Mouse (Mus musculus) heart, adult 2 months (tissue): ENCODE measurements at regions not wholly inside any gene's neighbourhood (a gene's known extent, or its start where the extent isn't known, plus 50 kb on each side); places are given as distances from the start of the nearest gene placed in this dataset.
A peak's percentile ranks its signal among the peaks of the same experiment; 100 is the strongest.

Experiments
- DNase-seq, 2 experiments: peaks; one replicate each; pipeline ENCODE4 v3.0.0; 2021
- H3K27ac ChIP-seq: fragments of 200-600 bp; 2 replicates; pipeline ENCODE4 v1.8.1; 2022
- H3K27me3 ChIP-seq: fragments of 200-500 bp; 2 replicates; pipeline ENCODE4 v1.6.1; 2012; ENCODE audit warnings: mild to moderate bottlenecking, low read length, inconsistent platforms, mixed read lengths; ENCODE audit not compliant: control insufficient read depth, insufficient read depth
- H3K36me3 ChIP-seq: fragments of 200-500 bp; 2 replicates; pipeline ENCODE4 v1.6.1; 2012; ENCODE audit warnings: low read length, inconsistent platforms; ENCODE audit not compliant: control insufficient read depth, insufficient read depth
- H3K4me1 ChIP-seq: fragments of 200-500 bp; 2 replicates; pipeline ENCODE4 v1.6.1; 2011; ENCODE audit warnings: low read length; ENCODE audit not compliant: control insufficient read depth, insufficient read depth
- H3K4me3 ChIP-seq: fragments of 200-600 bp; 2 replicates; pipeline ENCODE4 v1.8.1; 2022
- H3K79me2 ChIP-seq: fragments of 200-500 bp; replicated peaks from 2 replicates; pipeline ENCODE4 v1.6.1; 2012; ENCODE audit warnings: mild to moderate bottlenecking, inconsistent platforms, low read length, moderate library complexity, mixed read lengths; ENCODE audit not compliant: control insufficient read depth, insufficient read depth
- H3K9ac ChIP-seq: fragments of 200-500 bp; 2 replicates; pipeline ENCODE4 v1.6.1; 2012; ENCODE audit warnings: low read depth, mild to moderate bottlenecking, control low read depth, inconsistent platforms, low read length, mixed read lengths
- CTCF ChIP-seq: fragments of 200-600 bp; IDR thresholded peaks from 2 replicates; pipeline ENCODE4 v1.8.1; 2022; ENCODE audit warnings: antibody characterized with exemption, mild to moderate bottlenecking, moderate library complexity
- EP300 ChIP-seq: fragments of 200-500 bp; IDR thresholded peaks from 2 replicates; pipeline ENCODE4 v1.6.1; 2011; ENCODE audit warnings: low read depth, low read length, control low read depth; ENCODE audit not compliant: insufficient read depth
- POLR2A ChIP-seq: fragments of 200-500 bp; IDR thresholded peaks from 2 replicates; pipeline ENCODE4 v1.6.1; 2011; ENCODE audit warnings: mild to moderate bottlenecking, low read depth, low read length, control low read depth; ENCODE audit not compliant: insufficient read depth
- WGBS: fragments of 180-500 bp; shearing (Covaris S2); methylation state at CpG from one replicate; pipeline ENCODE4 v1.1.7; 2018; 5-methylcytosine and 5-hydroxymethylcytosine counted together
- intact Hi-C: fragments of 180-260 bp; cut with DNase I; formaldehyde crosslinking; loops from one replicate; pipeline ENCODE4 v1.15.1; 2025

- H3K4me1 ChIP-seq: no peaks in the 10 kb centered on the region
- intact Hi-C loops: no loop called here
- no peak overlapping the region for H3K4me3 ChIP-seq
- no peak overlapping the region for H3K9ac ChIP-seq
- H3K79me2 ChIP-seq: no peaks in the 10 kb centered on the region
- no peaks in the 10 kb centered on the region for H3K36me3 ChIP-seq
- WGBS: 54% methylated on average over 5 of the region's 5 CpGs
- no peaks in the 10 kb centered on the region for H3K27me3 ChIP-seq
- TF ChIP-seq CTCF: no peak
- no peak for TF ChIP-seq EP300
- TF ChIP-seq POLR2A: no peak
- no peak for DNase-seq
- H3K27ac ChIP-seq: no peak overlapping the region
Measured at GRCm38 (mm10) chr5:50570701-50571100, 511.9 kb upstream of the Adgra3 start.

GRCm38 (mm10) chr5:50551125-50551524 is 492.3 kb upstream of the Adgra3 start:
- TF ChIP-seq EP300: no peak
- TF ChIP-seq CTCF: peak; percentile 34
- Histone ChIP-seq H3K79me2 (no peaks in the 10 kb centered on the region), H3K4me3 (no peak overlapping the region), H3K9ac (no peak overlapping the region), H3K4me1 (no peaks in the 10 kb centered on the region), H3K27me3 (no peaks in the 10 kb centered on the region), H3K36me3 (no peaks in the 10 kb centered on the region), H3K27ac (no peak overlapping the region)
- no peak for DNase-seq
- intact Hi-C loops: no loop called here

GRCm38 (mm10) chr5:50512539-50512938 is 453.7 kb upstream of the Adgra3 start:
- TF ChIP-seq CTCF: no peak
- TF ChIP-seq POLR2A: no peak
- Histone ChIP-seq H3K79me2 (no peaks in the 10 kb centered on the region), H3K4me3 (no peak overlapping the region), H3K27me3 (no peaks in the 10 kb centered on the region), H3K36me3 (no peaks in the 10 kb centered on the region), H3K9ac (no peak overlapping the region), H3K4me1 (no peaks in the 10 kb centered on the region), H3K27ac (no peak overlapping the region)
- no peak for DNase-seq
- 60% methylated on average over 2 of the region's 2 CpGs for WGBS
- intact Hi-C loops: no loop called here

- H3K9ac ChIP-seq: no peak overlapping the region
- H3K4me1 ChIP-seq: no peaks in the 10 kb centered on the region
- no peaks in the 10 kb centered on the region for H3K27me3 ChIP-seq
- intact Hi-C loops: no loop called here
- DNase-seq: no peak
- 70% methylated on average over 3 of the region's 3 CpGs for WGBS
- TF ChIP-seq POLR2A: no peak
- TF ChIP-seq CTCF: no peak
- TF ChIP-seq EP300: no peak
- no peaks in the 10 kb centered on the region for H3K79me2 ChIP-seq
- no peak overlapping the region for H3K4me3 ChIP-seq
- H3K27ac ChIP-seq: no peak overlapping the region
- no peaks in the 10 kb centered on the region for H3K36me3 ChIP-seq
Measured at GRCm38 (mm10) chr5:50509696-50510421, 451.1 kb upstream of the Adgra3 start.

GRCm38 (mm10) chr5:50490223-50490622 is 431.4 kb upstream of the Adgra3 start:
- intact Hi-C loops: no loop called here
- TF ChIP-seq CTCF (no peak), POLR2A (no peak), EP300 (no peak)
- 58% methylated on average over 3 of the region's 3 CpGs for WGBS

GRCm38 (mm10) chr5:50476985-50477384 is 418.2 kb upstream of the Adgra3 start:
- Histone ChIP-seq H3K36me3 (no peaks in the 10 kb centered on the region), H3K27ac (no peak overlapping the region), H3K4me3 (no peak overlapping the region), H3K27me3 (no peaks in the 10 kb centered on the region), H3K9ac (no peak overlapping the region), H3K79me2 (no peaks in the 10 kb centered on the region), H3K4me1 (no peaks in the 10 kb centered on the region)
- TF ChIP-seq POLR2A (no peak), EP300 (no peak), CTCF (peak; percentile 78)
- intact Hi-C loops: no loop called here
- DNase-seq: peak in 1 of 2 experiments; percentile 20
- WGBS: 8% methylated on average over 3 of the region's 3 CpGs

More at GRCm38 (mm10) chr5:50490223-50490622, 431.4 kb upstream of the Adgra3 start:
- H3K4me1 ChIP-seq: no peaks in the 10 kb centered on the region
- no peak overlapping the region for H3K27ac ChIP-seq
- H3K79me2 ChIP-seq: no peaks in the 10 kb centered on the region
- H3K9ac ChIP-seq: no peak overlapping the region
- no peak for DNase-seq
- no peaks in the 10 kb centered on the region for H3K27me3 ChIP-seq
- H3K36me3 ChIP-seq: no peaks in the 10 kb centered on the region
- no peak overlapping the region for H3K4me3 ChIP-seq
